Mouse (Mus musculus): ENCODE results near the gene Gadd45g. TPM values are rescaled to one million over a fixed set of nuclear protein-coding genes. Genes with fewer than 3 reads are reported as not detected.

The Gadd45g gene
- 10 to 100 TPM; 15.1 to 28.7 TPM for polyA plus RNA-seq (2017; shearing (Covaris generic))

GRCm38 (mm10) chr13:51846301-51846867 is at the start of gene Gadd45g:
Gadd45g (plus strand) TSS chr13:51846678.

Other genes with a start within 250 kb of the Gadd45g start
- gene Cks2, start 201.4 kb upstream of the Gadd45g start, polyA plus RNA-seq (2017; shearing (Covaris generic)), result 10 to 100 TPM; 19.5 to 31.8 TPM
- 10 to 100 TPM; 31.2 to 34.0 TPM for gene Secisbp2, start 195.0 kb upstream of the Gadd45g start, polyA plus RNA-seq (2017; shearing (Covaris generic))
- 100 to 1,000 TPM; 200 to 213 TPM for gene Sema4d, start 52.9 kb upstream of the Gadd45g start, polyA plus RNA-seq (2017; shearing (Covaris generic))

All from inflammation-experienced regulatory T-cells (primary cell).